Mouse (Mus musculus) lung, adult 2 months (tissue): ENCODE measurements around the gene Cuedc1.

ENCODE experiments used
- CTCF ChIP-seq: fragments of 200-500 bp; IDR thresholded peaks from 2 replicates; pipeline ENCODE4 v1.5.1; 2011; ENCODE audit warnings: mild to moderate bottlenecking, low read length, control low read depth; ENCODE audit not compliant: insufficient read depth
- POLR2A ChIP-seq: fragments of 200-500 bp; IDR thresholded peaks from 2 replicates; pipeline ENCODE4 v1.6.1; 2011; ENCODE audit warnings: low read depth, mild to moderate bottlenecking, control low read depth, low read length, borderline replicate concordance; ENCODE audit errors: extremely low read depth

GRCm38 (mm10) chr11:88116568-88116967, 18.7 kb downstream of the Cuedc1 start:
- TF ChIP-seq CTCF = no peak
- TF ChIP-seq POLR2A = no peak
